Mouse (Mus musculus): ENCODE results near the gene Tspan17.
"Not testable (repeated sequence)": the region's sequence is repeated elsewhere in the genome, so short reads cannot be mapped to it uniquely, and the experiment has no call there.

The Tspan17 gene

GRCm38 (mm10) chr13:54760164-54760795 is 28.9 kb upstream of the Tspan17 start:
- intact Hi-C loops (cut with DNase I) = no loop called here

DNA sequence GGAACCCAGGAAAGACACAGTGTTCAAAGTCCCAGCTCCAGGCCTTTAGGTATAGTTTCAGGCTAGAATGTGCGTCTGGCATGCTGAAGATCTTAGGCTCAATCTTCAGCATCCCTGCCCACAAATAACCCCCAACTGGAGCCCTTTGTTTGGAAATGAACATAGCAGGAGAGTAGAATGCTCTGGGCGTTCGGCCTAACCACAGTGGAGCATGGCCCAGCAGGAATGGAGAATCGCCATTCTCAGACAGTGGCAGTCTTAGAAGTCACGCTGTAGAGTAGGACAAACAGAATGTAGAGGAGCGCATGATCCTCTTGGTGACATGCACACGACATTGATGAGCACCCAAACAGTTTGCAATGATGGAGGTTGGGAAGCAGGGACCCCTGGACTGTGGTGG is 28.3 kb upstream of the Tspan17 start:
- intact Hi-C loops (cut with DNase I) = no loop called here

DNA sequence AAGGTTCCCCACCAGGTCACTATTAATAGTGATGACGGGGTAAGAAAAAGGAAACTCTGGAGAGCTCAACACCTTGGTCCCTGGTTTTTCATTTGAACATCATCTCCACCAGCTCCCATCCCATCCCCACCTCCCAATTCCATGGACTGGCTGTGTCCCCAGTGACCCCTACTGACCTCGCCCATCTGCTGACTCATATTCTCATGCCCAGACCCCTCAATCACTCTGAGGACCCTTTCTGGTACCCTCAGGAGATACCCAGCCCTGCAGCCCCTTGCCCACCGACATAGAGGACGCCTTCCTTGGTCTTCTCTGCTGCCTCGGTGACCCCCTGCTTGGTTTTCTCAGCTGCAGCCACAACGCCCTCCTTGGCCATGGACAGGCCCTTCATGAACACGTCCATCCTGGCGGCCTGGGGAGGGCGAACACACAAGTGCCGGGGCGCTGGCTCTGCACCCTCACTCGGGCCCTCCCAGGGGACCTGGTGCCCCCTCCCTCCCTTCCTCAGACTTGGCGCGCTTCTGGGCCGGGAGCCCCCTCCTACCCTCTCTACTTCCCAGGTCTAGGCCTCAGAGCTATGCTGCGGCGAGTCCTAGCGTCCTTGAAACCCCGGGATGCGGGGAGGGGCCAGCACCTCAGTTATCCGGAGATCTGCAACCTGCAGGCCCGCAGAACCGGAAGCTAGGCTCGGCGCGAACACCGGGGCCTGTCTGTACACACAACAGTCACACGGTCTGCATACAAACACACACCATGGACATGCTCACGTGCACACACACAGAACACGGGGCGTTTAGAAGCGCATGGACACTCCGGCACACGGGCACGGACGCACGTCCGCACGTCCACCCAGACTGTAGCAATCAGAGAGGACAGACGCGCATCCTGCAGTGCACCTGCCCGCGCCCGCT is 23.6 kb upstream of the Tspan17 start:
- intact Hi-C loops (cut with DNase I) = no loop called here

GRCm38 (mm10) chr13:54766192-54766768 is 22.9 kb upstream of the Tspan17 start, which contains the start of gene Sncb:
Gene Sncb, minus strand, starts transcription at chr13:54766595.
- intact Hi-C loops (cut with DNase I) = no loop called here

DNA sequence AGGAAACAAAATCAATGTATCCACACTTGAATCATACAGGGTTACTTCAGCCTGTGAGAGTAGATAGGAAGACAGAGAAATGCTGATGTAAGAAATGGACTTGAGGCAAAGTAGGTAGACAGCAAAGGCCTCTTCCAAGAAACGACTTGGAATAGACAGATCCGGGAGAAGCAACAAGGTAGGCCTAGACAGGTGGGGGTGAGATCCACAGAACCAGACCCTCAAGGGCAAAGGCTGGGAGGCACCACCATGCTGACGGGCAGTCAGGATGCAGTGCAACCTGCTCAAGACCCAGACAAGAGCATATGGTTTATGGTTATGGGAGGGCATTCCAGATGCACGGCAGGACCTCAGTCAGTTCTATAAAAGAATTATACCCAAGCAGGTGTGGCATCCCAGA is 22.2 kb upstream of the Tspan17 start:
- intact Hi-C loops (cut with DNase I) = no loop called here

GRCm38 (mm10) chr13:54780592-54780991 is 8.6 kb upstream of the Tspan17 start:
- intact Hi-C loops (cut with DNase I) = no loop called here

DNA sequence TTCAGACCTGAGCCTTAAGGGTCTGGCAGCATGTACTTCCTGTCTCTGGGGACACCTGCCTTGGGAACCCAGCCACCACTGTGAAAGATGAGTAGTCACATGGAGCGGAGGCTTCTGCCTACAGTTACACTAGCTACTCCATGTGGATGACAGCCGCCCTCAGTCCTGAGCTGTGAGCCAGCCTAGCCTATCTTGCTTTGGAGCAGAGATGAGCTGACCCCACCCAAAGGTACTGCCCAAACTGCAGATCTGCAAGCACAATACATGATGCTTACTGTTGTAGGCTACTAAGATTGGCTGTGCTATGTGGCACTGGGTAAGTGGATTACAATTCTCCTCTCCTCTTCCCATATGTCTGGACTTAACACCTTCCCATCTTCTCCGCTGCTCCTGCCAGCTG is 8.1 kb upstream of the Tspan17 start:
- intact Hi-C loops (cut with DNase I) = no loop called here

- intact Hi-C loops (cut with DNase I) = no loop called here
Measured at GRCm38 (mm10) chr13:54783235-54783634, 5.9 kb upstream of the Tspan17 start.

DNA sequence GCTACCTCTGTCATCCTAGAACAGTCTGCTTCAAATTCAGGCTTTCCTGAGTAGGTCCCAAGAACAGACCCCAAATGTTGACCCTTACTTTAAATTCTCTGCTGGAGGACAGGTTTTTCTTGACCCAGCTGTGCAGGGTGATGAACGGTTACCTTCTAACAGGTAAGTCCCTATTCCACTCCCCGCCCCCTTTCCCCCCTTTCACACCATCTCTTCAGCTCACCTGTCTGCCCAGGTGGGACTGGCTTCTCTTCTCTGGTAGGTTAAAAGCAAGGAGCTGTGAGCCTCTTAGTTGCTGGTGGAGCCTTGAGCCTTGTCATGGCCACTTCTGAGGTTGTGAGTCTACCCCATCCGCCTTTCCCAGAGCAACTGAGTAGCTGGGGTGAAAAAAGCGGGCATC is 5.5 kb upstream of the Tspan17 start, which contains the start of gene Eif4e1b:
TSS of gene Eif4e1b (plus strand) at position 301 of the 400 bp plus-strand sequence.
- intact Hi-C loops (cut with DNase I) = no loop called here

DNA sequence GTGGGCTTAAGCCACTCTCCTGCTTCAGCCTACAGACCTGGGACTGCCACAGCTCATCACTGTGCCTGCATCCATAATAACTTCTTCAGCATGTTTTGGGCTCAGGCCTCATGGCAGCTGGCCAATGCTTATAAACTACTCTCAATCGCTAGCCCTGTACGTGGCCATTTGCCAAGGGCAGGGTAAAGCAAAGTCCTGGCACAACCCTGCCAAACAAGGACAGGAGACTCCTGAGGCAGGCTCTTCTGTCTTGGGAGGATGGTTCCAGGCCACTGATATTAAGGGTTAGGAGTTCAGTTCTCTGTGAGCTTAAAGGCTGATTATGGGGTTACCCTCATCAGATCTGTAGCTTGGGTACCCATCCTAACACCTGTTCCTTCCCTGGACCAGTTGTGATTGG is 1.6 kb upstream of the Tspan17 start:
- intact Hi-C loops (cut with DNase I) = not testable (repeated sequence)

- intact Hi-C loops (cut with DNase I) = no loop called here
Measured at GRCm38 (mm10) chr13:54789561-54790397, 602 bp downstream of the Tspan17 start.

GRCm38 (mm10) chr13:54792259-54793230 is 3.4 kb downstream of the Tspan17 start:
- intact Hi-C loops (cut with DNase I) = no loop called here

- intact Hi-C loops (cut with DNase I) = no loop called here
Measured at GRCm38 (mm10) chr13:54794002-54794577, 4.9 kb downstream of the Tspan17 start.

GRCm38 (mm10) chr13:54794843-54795242 is 5.7 kb downstream of the Tspan17 start:
- intact Hi-C loops (cut with DNase I) = loop anchor here (5.0 kb wide), 1 partner anchor 172 kb away; no protein-coding TSS in a partner anchor

DNA sequence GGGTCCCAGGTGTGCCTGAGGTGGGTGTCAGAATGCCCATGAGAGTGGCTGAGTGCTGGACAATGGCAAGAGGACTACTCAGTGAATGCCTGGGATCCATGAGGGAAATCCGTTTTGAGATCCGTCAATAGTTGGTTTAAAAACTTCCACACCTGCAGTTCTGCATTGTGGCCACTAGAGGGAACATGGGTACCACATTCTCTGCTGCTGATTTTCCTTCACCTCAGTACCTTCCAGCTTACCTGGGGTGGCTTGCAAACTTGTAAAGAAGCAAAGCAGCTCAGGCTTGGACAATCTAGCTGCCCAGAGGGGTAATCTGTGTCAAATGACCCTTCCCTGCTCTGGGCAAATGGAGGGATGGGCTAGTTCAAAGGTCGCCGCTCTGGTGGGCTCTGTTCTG is 8.2 kb downstream of the Tspan17 start:
- intact Hi-C loops (cut with DNase I) = loop anchor here (5.0 kb wide), 1 partner anchor 170 kb away; no protein-coding TSS in a partner anchor

GRCm38 (mm10) chr13:54797861-54798643 is 8.9 kb downstream of the Tspan17 start:
- intact Hi-C loops (cut with DNase I) = loop anchor here (2.0 to 5.0 kb wide), 2 partner anchors 169 to 381 kb away; no protein-coding TSS in a partner anchor

- intact Hi-C loops (cut with DNase I) = loop anchor here (1.0 to 5.0 kb wide), 3 partner anchors 169 to 380 kb away; no protein-coding TSS in a partner anchor
Measured at GRCm38 (mm10) chr13:54798740-54799139, 9.6 kb downstream of the Tspan17 start.

DNA sequence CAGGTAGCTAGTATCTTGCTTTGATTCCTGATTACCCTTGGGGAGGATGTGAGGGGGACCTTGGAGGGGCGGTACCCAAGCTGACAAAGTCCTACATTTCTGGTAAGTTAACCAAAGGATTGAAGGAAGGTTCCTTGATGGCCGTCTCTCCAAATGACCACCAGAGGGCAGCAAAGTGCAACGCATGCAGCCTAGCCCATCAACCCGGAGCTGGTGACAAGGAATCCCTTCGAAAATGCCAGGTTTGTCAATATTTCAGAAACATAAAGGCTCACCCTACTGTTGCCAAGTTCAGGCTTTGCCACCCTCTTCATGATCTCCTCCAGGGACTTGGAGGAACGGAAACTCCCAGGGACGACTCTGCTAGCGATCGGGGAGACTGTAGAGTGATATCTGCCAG is 10.5 kb downstream of the Tspan17 start:
- intact Hi-C loops (cut with DNase I) = loop anchor here (1.0 to 5.0 kb wide), 3 partner anchors 168 to 379 kb away; no protein-coding TSS in a partner anchor

Measured in adrenal gland (tissue).